Mouse (Mus musculus): ENCODE results near the gene Klhl7. TPM values are rescaled to one million over a fixed set of nuclear protein-coding genes. Genes with fewer than 3 reads are reported as not detected.

Gene Klhl7
- 101 and 127 TPM in 2 replicates for total RNA-seq (2014; rRNA removed)
- polyA plus RNA-seq (2015; fragmentation: Nextera tagmentation; extraction: Ambion mirVana): 106 and 109 TPM in 2 replicates

DNA sequence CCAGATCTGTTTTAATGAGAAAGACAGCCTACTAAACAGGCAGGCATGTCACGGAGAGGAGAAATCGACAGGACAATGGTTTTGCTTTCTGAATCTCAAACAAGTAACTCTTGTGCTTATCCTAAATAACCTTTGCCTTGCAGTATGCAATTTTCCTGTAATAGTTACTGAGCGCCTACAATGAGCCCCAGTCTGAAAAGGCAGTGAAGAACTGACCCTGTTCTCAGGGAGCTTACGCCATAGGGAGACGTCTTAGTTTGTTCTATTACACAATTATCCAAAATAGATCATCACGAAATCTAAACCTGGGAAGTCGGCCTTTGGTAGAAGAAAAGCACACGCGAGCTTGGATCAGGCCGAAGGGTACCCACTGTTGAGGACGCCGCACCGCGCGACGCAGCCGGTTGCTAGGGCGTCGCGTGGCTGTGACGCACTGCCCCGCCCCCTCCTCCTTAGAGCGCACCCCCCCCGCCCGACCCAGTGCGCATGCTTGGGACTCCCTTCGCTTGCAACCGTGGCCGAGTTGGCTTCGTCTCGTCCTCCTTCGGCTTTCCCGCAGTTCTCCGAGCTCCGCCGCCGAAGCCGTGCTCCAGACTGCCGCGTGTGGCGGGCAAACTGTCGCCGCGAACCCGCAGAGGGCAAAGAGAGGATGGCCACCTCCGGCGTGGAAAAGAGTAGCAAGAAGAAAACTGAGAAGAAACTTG is at the start of gene Klhl7:
TSS of gene Klhl7 (plus strand) at position 500 of the 704 bp plus-strand sequence.
- peak; percentile 97 for DNase-seq (ENCODE audit: low spot score)
- peak; percentile 50 for TF ChIP-seq CTCF (IDR thresholded peaks at IDR 0.05; ENCODE audit: low read depth)
- H3K27ac ChIP-seq: peak within 1 kb of the TSS; percentile 94
- H3K36me3 ChIP-seq (ENCODE audit: insufficient read depth, low read length): no peaks in the 10 kb centered on the region
- H3K27me3 ChIP-seq (ENCODE audit: insufficient read depth, low read length): no peaks in the 10 kb centered on the region
- H3K9ac ChIP-seq (replicated peaks; ENCODE audit: low read length): peak within 1 kb of the TSS; percentile 80
- H3K4me2 ChIP-seq (ENCODE audit: low read depth, low read length): peak within 1 kb of the TSS; percentile 68
- H3K4me1 ChIP-seq (ENCODE audit: insufficient read depth, low read length): no peaks in the 10 kb centered on the region
- peak within 1 kb of the TSS; percentile 74 for H3K4me3 ChIP-seq (ENCODE audit: low read length)
- peak; percentile 95 for ATAC-seq
- H3K9me3 ChIP-seq (ENCODE audit: low read length): no peaks in the 10 kb centered on the region
- 1% methylated on average over 46 of the region's 47 CpGs for WGBS

DNA sequence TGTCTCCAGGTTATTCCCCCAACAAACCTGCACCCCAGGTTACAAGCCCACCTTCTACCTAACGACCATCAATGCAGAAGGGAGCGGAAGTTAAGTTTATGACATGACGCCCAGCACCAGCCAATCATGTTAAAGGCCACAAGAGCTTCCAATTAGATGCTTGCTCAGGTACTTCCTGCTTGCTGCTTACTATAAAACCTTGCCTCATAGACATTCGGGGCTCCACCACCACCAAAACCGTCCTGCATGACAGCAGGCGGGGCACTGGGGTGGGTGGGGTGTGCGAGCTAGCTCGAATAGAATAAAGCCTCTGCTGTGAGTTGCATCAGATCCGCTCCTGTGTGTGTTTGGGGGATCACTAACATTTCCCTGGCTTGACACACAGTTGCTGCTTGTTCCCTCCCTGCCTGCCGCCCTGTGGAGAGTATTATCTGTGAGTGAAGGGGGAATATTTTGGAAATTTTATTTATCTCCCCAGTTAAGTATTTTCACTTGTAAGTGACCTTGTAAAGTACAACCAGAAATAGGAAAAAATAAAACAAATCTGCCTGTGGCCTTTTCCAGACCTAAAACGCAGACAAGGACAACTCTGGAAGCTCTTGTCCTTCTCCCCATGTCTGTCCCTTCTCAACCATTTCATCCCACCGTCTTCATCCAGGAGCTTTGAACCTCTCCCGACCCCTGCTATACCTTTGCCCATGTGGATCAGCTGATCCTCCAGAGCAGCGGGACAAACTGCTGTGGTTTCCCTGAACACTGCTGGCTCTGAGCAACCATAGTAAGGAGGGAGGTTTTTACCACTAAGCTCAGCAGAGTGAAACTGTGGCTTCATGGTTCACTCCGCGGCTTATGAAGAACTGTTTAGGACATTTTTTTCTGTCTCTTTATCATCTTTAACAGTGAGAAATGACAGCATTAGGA is 48.4 kb upstream of the Klhl7 start:
- Histone ChIP-seq H3K36me3 (ENCODE audit: insufficient read depth, low read length) (no peaks in the 10 kb centered on the region), H3K27ac (no peak overlapping the region), H3K9ac (replicated peaks; ENCODE audit: low read length) (no peak overlapping the region), H3K4me1 (ENCODE audit: insufficient read depth, low read length) (no peaks in the 10 kb centered on the region), H3K4me2 (ENCODE audit: low read depth, low read length) (no peak overlapping the region), H3K9me3 (ENCODE audit: low read length) (peaks cover 4% of the 10 kb centered on the region; the same call in 1 of the 2 replicates), H3K4me3 (ENCODE audit: low read length) (no peak overlapping the region), H3K27me3 (ENCODE audit: insufficient read depth, low read length) (no peaks in the 10 kb centered on the region)
- DNase-seq (ENCODE audit: low spot score) (no peak), ATAC-seq (no peak)
- 61% methylated on average over 16 of the region's 16 CpGs for WGBS
- no peak for TF ChIP-seq CTCF (IDR thresholded peaks at IDR 0.05; ENCODE audit: low read depth)

GRCm38 (mm10) chr5:24053245-24054190 is 46.9 kb upstream of the Klhl7 start:
- H3K9me3 ChIP-seq (ENCODE audit: low read length): peaks cover 4% of the 10 kb centered on the region; the same call in 1 of the 2 replicates
- ATAC-seq (no peak), DNase-seq (ENCODE audit: low spot score) (peak; percentile 72)
- 0 out of 2 replicates have a peak overlapping the region, but pooled peaks have one; percentile 32 for H3K27ac ChIP-seq
- no peaks in the 10 kb centered on the region for H3K27me3 ChIP-seq (ENCODE audit: insufficient read depth, low read length)
- no peak for TF ChIP-seq CTCF (IDR thresholded peaks at IDR 0.05; ENCODE audit: low read depth)
- H3K4me3 ChIP-seq (ENCODE audit: low read length): no peak overlapping the region
- H3K36me3 ChIP-seq (ENCODE audit: insufficient read depth, low read length): no peaks in the 10 kb centered on the region
- H3K9ac ChIP-seq (replicated peaks; ENCODE audit: low read length): no peak overlapping the region
- H3K4me1 ChIP-seq (ENCODE audit: insufficient read depth, low read length): no peaks in the 10 kb centered on the region
- 34% methylated on average over 9 of the region's 9 CpGs for WGBS
- H3K4me2 ChIP-seq (ENCODE audit: low read depth, low read length): no peak overlapping the region

- ATAC-seq (no peak), DNase-seq (ENCODE audit: low spot score) (no peak)
- Histone ChIP-seq H3K9ac (replicated peaks; ENCODE audit: low read length) (no peak overlapping the region), H3K4me1 (ENCODE audit: insufficient read depth, low read length) (no peaks in the 10 kb centered on the region), H3K4me2 (ENCODE audit: low read depth, low read length) (no peak overlapping the region), H3K27me3 (ENCODE audit: insufficient read depth, low read length) (no peaks in the 10 kb centered on the region), H3K36me3 (ENCODE audit: insufficient read depth, low read length) (no peaks in the 10 kb centered on the region), H3K9me3 (ENCODE audit: low read length) (peaks cover 4% of the 10 kb centered on the region; the same call in 1 of the 2 replicates), H3K4me3 (ENCODE audit: low read length) (no peak overlapping the region), H3K27ac (no peak overlapping the region)
- TF ChIP-seq CTCF (IDR thresholded peaks at IDR 0.05; ENCODE audit: low read depth): no peak
- WGBS: 89% methylated on average over 3 of the region's 3 CpGs
Observed at GRCm38 (mm10) chr5:24054382-24054781, 46.0 kb upstream of the Klhl7 start.

GRCm38 (mm10) chr5:24056865-24057264 is 43.5 kb upstream of the Klhl7 start:
- no peak overlapping the region for H3K4me3 ChIP-seq (ENCODE audit: low read length)
- H3K36me3 ChIP-seq (ENCODE audit: insufficient read depth, low read length): no peaks in the 10 kb centered on the region
- no peak for TF ChIP-seq CTCF (IDR thresholded peaks at IDR 0.05; ENCODE audit: low read depth)
- ATAC-seq: no peak
- H3K27ac ChIP-seq: no peak overlapping the region
- no peak overlapping the region for H3K9ac ChIP-seq (replicated peaks; ENCODE audit: low read length)
- 90% methylated on average over 2 of the region's 2 CpGs for WGBS
- DNase-seq (ENCODE audit: low spot score): no peak
- no peaks in the 10 kb centered on the region for H3K4me1 ChIP-seq (ENCODE audit: insufficient read depth, low read length)
- peaks cover 4% of the 10 kb centered on the region; the same call in 1 of the 2 replicates for H3K9me3 ChIP-seq (ENCODE audit: low read length)
- no peaks in the 10 kb centered on the region for H3K27me3 ChIP-seq (ENCODE audit: insufficient read depth, low read length)
- H3K4me2 ChIP-seq (ENCODE audit: low read depth, low read length): no peak overlapping the region

GRCm38 (mm10) chr5:24057592-24057991 is 42.8 kb upstream of the Klhl7 start:
- Histone ChIP-seq H3K4me1 (ENCODE audit: insufficient read depth, low read length) (no peaks in the 10 kb centered on the region), H3K4me2 (ENCODE audit: low read depth, low read length) (no peak overlapping the region), H3K27ac (no peak overlapping the region), H3K36me3 (ENCODE audit: insufficient read depth, low read length) (no peaks in the 10 kb centered on the region), H3K27me3 (ENCODE audit: insufficient read depth, low read length) (no peaks in the 10 kb centered on the region), H3K9ac (replicated peaks; ENCODE audit: low read length) (no peak overlapping the region), H3K9me3 (ENCODE audit: low read length) (peaks cover 4% of the 10 kb centered on the region; the same call in 1 of the 2 replicates), H3K4me3 (ENCODE audit: low read length) (no peak overlapping the region)
- peak; percentile 35 for TF ChIP-seq CTCF (IDR thresholded peaks at IDR 0.05; ENCODE audit: low read depth)
- DNase-seq (ENCODE audit: low spot score) (no peak), ATAC-seq (no peak)
- WGBS: 68% methylated on average over 3 of the region's 3 CpGs

Measured in hindbrain, postnatal 0 days (tissue).